Mouse (Mus musculus): ENCODE results near the gene Itpkb.

GRCm38 (mm10) chr1:180433098-180433538, 102.8 kb downstream of the Itpkb start:
- TF ChIP-seq POLR2A (IDR thresholded peaks at IDR 0.05; ENCODE audit: insufficient read depth, low read length): no peak
- no peak for TF ChIP-seq CTCF (IDR thresholded peaks at IDR 0.05; ENCODE audit: low read depth, low read length)
